Mouse (Mus musculus): ENCODE measurements at regions not wholly inside any gene's neighbourhood (a gene's known extent, or its start where the extent isn't known, plus 50 kb on each side); places are given as distances from the start of the nearest gene placed in this dataset.

- DNase-seq, result no peak
These were observed 130.2 kb upstream of the Fstl4 start for GRCm38 (mm10) chr11:52634189-52634588.

- no peak for DNase-seq
These were observed 128.6 kb upstream of the Fstl4 start for GRCm38 (mm10) chr11:52635716-52636389.

- DNase-seq, result no peak
These were observed 125.5 kb upstream of the Fstl4 start for GRCm38 (mm10) chr11:52638939-52639338.

- no peak for DNase-seq
These were observed 122.6 kb upstream of the Fstl4 start for GRCm38 (mm10) chr11:52641725-52642338.

GRCm38 (mm10) chr11:52644081-52644768 is 120.2 kb upstream of the Fstl4 start:
- no peak for DNase-seq

GRCm38 (mm10) chr11:52648176-52648839 is 116.1 kb upstream of the Fstl4 start:
- DNase-seq, result no peak

- DNase-seq, result no peak
These were observed 115.5 kb upstream of the Fstl4 start for GRCm38 (mm10) chr11:52648849-52649400.

GRCm38 (mm10) chr11:52654640-52655039 is 109.8 kb upstream of the Fstl4 start:
- no peak for DNase-seq

GRCm38 (mm10) chr11:52655720-52656474 is 108.5 kb upstream of the Fstl4 start:
- DNase-seq, result no peak

- no peak for DNase-seq
These were observed 103.2 kb upstream of the Fstl4 start for GRCm38 (mm10) chr11:52661234-52661633.

- no peak for DNase-seq
These were observed 102.4 kb upstream of the Fstl4 start for GRCm38 (mm10) chr11:52661894-52662593.

- no peak for DNase-seq
These were observed 99.1 kb upstream of the Fstl4 start for GRCm38 (mm10) chr11:52665343-52665742.

GRCm38 (mm10) chr11:52675022-52675421 is 89.4 kb upstream of the Fstl4 start:
- no peak for DNase-seq

- no peak for DNase-seq
These were observed 86.2 kb upstream of the Fstl4 start for GRCm38 (mm10) chr11:52678259-52678658.

- no peak for DNase-seq
These were observed 79.0 kb upstream of the Fstl4 start for GRCm38 (mm10) chr11:52685436-52685835.

GRCm38 (mm10) chr11:52692701-52693100 is 71.7 kb upstream of the Fstl4 start:
- no peak for DNase-seq

- no peak for DNase-seq
These were observed 62.8 kb upstream of the Fstl4 start for GRCm38 (mm10) chr11:52701682-52702081.

GRCm38 (mm10) chr11:52703391-52703790 is 61.0 kb upstream of the Fstl4 start:
- peak in 1 of 2 experiments; percentile 31 for DNase-seq

All from lung, postnatal 4 days (tissue).